Mouse (Mus musculus) small intestine, adult 2 months (tissue): ENCODE data around the gene Muc4.

Experiments used
- CTCF ChIP-seq: fragments of 200-500 bp; IDR thresholded peaks from 2 replicates; pipeline ENCODE4 v1.5.1; 2012; ENCODE audit warnings: low read depth, mild to moderate bottlenecking, control low read depth, inconsistent platforms, low read length, moderate library complexity, mixed read lengths; ENCODE audit not compliant: insufficient replicate concordance, insufficient read length; ENCODE audit errors: extremely low read depth
- POLR2A ChIP-seq: fragments of 200-500 bp; IDR thresholded peaks from 2 replicates; pipeline ENCODE4 v1.6.1; 2012; ENCODE audit warnings: low read depth, mild to moderate bottlenecking, control low read depth, inconsistent platforms, low read length, moderate library complexity

DNA sequence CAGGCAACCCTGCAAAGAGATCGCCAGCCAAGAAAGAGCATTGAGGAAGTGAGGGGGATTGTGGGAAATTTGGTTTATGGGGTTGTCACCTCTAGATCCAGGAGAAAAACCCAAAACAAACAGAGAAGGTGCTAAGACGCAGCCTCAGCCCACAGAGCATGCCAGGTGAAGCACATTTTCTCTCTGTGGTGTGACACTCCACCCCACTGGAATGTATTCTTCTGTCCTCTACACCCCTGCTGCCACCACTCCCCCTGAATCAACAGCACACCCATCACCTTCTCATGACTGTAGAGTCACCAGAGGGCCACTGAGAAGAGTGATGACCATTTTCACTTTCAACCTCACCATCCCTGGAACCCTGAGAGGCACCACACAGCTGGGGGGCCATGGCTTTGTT is 7.0 kb downstream of the Muc4 start:
- TF ChIP-seq POLR2A: no peak
- no peak for TF ChIP-seq CTCF
